14 mouse cellular contexts compared by ENCODE assay signal in the genomic region with DNA sequence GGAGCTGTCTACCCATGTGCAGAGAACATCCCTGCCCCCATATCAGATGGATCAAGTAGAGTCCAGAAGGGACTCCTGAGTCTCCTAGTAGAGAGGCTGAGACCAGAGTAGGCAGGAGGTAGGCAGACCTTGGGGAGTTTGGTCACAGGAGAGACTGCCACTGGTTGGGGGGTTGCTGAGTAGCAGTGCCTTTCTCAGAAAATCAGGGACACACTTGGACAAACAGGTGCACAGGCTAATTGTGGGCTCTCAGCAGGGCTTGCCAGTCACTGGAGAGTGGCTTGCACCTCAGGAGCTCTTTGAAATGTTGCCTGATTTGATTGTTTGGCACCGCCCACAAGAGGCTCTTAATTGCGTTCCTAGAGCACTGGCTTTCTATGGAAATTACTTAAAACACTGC.
DNase-seq lines count a peak whose midpoint lies in the region; ATAC-seq lines count a peak whose summit lies in the region.
"Had no signal": no experiment of that assay in that cellular context is flagged by ENCODE, and none has a peak within 500 bp of the region (broad histone marks: within the 10 kb centered on the region; RNA-seq: fewer than 3 reads in every experiment).

No protein-coding gene starts in this region.

- no peak for ATAC-seq in hindbrain, embryonic 14.5 days (ENCODE audit: low FRiP score)
- no peak for ATAC-seq in hindbrain, embryonic 11.5 days (ENCODE audit: low FRiP score)
- peak; percentile 72; the same call in 1 of the 2 replicates for ATAC-seq in forebrain, embryonic 12.5 days (ENCODE audit: low FRiP score)
- ATAC-seq: liver, embryonic 12.5 days had no signal

- DNase-seq in hindbrain, embryonic 14.5 days (ENCODE audit: low spot score), result no peak
- no peak for DNase-seq in hindbrain, embryonic 11.5 days (ENCODE audit: low spot score)
- peak; percentile 63 for DNase-seq in brain, adult 2 months (ENCODE audit: low read depth, low spot score)
- DNase-seq in cerebellum, adult 9-10 months, result peak; percentile 45
- DNase-seq in thymus, postnatal 36 days, result no peak
- DNase-seq in urinary bladder, adult 2 months (ENCODE audit: low spot score), result no peak
- DNase-seq in thymus, postnatal 10 days (ENCODE audit: low spot score in 2 of 2), result no peak
- DNase-seq: adrenal gland, adult 2 months; heart, adult 11 months; thymus, postnatal 4 days had no signal

- H3K27me3 ChIP-seq in hindbrain, embryonic 14.5 days (ENCODE audit: control insufficient read depth, insufficient read depth, low read length), result no peaks in the 10 kb centered on the region
- no peaks in the 10 kb centered on the region for H3K27me3 ChIP-seq in hindbrain, embryonic 11.5 days (ENCODE audit: control insufficient read depth, insufficient read depth, low read length)
- no peaks in the 10 kb centered on the region for H3K27me3 ChIP-seq in forebrain, embryonic 12.5 days
- H3K27me3 ChIP-seq: embryonic facial prominence, embryonic 13.5 days; kidney, embryonic 15.5 days; liver, embryonic 12.5 days had no signal

- H3K9me3 ChIP-seq in hindbrain, embryonic 14.5 days (ENCODE audit: control insufficient read depth, low read length), result no peaks in the 10 kb centered on the region
- no peaks in the 10 kb centered on the region for H3K9me3 ChIP-seq in hindbrain, embryonic 11.5 days (ENCODE audit: control insufficient read depth, low read length)
- no peaks in the 10 kb centered on the region for H3K9me3 ChIP-seq in forebrain, embryonic 12.5 days
- H3K9me3 ChIP-seq: embryonic facial prominence, embryonic 13.5 days; kidney, embryonic 15.5 days; liver, embryonic 12.5 days had no signal

- WGBS in hindbrain, embryonic 14.5 days, result 36% methylated on average over 2 of the region's 2 CpGs
- 46% methylated on average over 2 of the region's 2 CpGs for WGBS in hindbrain, embryonic 11.5 days
- WGBS in forebrain, embryonic 12.5 days, result 11% methylated on average over 2 of the region's 2 CpGs

- H3K36me3 ChIP-seq in hindbrain, embryonic 14.5 days (replicated peaks; ENCODE audit: control insufficient read depth, insufficient read depth), result no peaks in the 10 kb centered on the region
- no peaks in the 10 kb centered on the region for H3K36me3 ChIP-seq in hindbrain, embryonic 11.5 days (ENCODE audit: control insufficient read depth, insufficient read depth, low read length)
- no peaks in the 10 kb centered on the region for H3K36me3 ChIP-seq in forebrain, embryonic 12.5 days (replicated peaks)
- H3K36me3 ChIP-seq: embryonic facial prominence, embryonic 13.5 days; kidney, embryonic 15.5 days; liver, embryonic 12.5 days had no signal

- H3K4me3 ChIP-seq in hindbrain, embryonic 14.5 days (replicated peaks; ENCODE audit: low read length), result no peak overlapping the region
- H3K4me3 ChIP-seq in hindbrain, embryonic 11.5 days (ENCODE audit: low read depth, low read length), result no peak overlapping the region
- no peak overlapping the region for H3K4me3 ChIP-seq in forebrain, embryonic 12.5 days (replicated peaks)
- H3K4me3 ChIP-seq: embryonic facial prominence, embryonic 13.5 days; kidney, embryonic 15.5 days; liver, embryonic 12.5 days had no signal

- peaks cover 10% of the 10 kb centered on the region; the same call in 1 of the 2 replicates for H3K4me1 ChIP-seq in hindbrain, embryonic 14.5 days (replicated peaks; ENCODE audit: control insufficient read depth, insufficient read depth, low read length)
- H3K4me1 ChIP-seq in hindbrain, embryonic 11.5 days (replicated peaks; ENCODE audit: control insufficient read depth, insufficient read depth, low read length), result no peaks in the 10 kb centered on the region
- peaks cover 7% of the 10 kb centered on the region for H3K4me1 ChIP-seq in forebrain, embryonic 12.5 days
- H3K4me1 ChIP-seq: embryonic facial prominence, embryonic 13.5 days; kidney, embryonic 15.5 days; liver, embryonic 12.5 days had no signal

- H3K27ac ChIP-seq in hindbrain, embryonic 14.5 days, result 0 out of 2 replicates have a peak overlapping the region, but pooled peaks have one; percentile 9
- no peak overlapping the region for H3K27ac ChIP-seq in hindbrain, embryonic 11.5 days (ENCODE audit: low read depth, low read length)
- H3K27ac ChIP-seq in forebrain, embryonic 12.5 days, result peak overlapping the region; percentile 50; the same call in 1 of the 2 replicates
- H3K27ac ChIP-seq: embryonic facial prominence, embryonic 13.5 days; kidney, embryonic 15.5 days; liver, embryonic 12.5 days had no signal

- H3K9ac ChIP-seq in hindbrain, embryonic 14.5 days, result no peak overlapping the region
- H3K9ac ChIP-seq in hindbrain, embryonic 11.5 days (ENCODE audit: low read depth, low read length), result no peak overlapping the region
- H3K9ac ChIP-seq in forebrain, embryonic 12.5 days, result no peak overlapping the region
- H3K9ac ChIP-seq: embryonic facial prominence, embryonic 13.5 days; kidney, embryonic 15.5 days; liver, embryonic 12.5 days had no signal

- no peak overlapping the region for H3K4me2 ChIP-seq in hindbrain, embryonic 14.5 days (replicated peaks)
- no peak overlapping the region for H3K4me2 ChIP-seq in hindbrain, embryonic 11.5 days (replicated peaks; ENCODE audit: low read depth, low read length)
- peak overlapping the region; percentile 2; the same call in 1 of the 2 replicates for H3K4me2 ChIP-seq in forebrain, embryonic 12.5 days
- H3K4me2 ChIP-seq: embryonic facial prominence, embryonic 13.5 days; kidney, embryonic 15.5 days; liver, embryonic 12.5 days had no signal

Comparison
In these comparisons a context has a peak if more than half of its experiments do, and no peak if none do; other contexts are left out.
1. DNase-seq: peak in brain, adult 2 months (single experiment) and cerebellum, adult 9-10 months (single experiment); none in hindbrain, embryonic 14.5 days (single experiment), hindbrain, embryonic 11.5 days (single experiment), thymus, postnatal 36 days (0 of 2), urinary bladder, adult 2 months (single experiment) and thymus, postnatal 10 days (0 of 2).